In genomic region chr14:104465483-104466235, GRCm38 (mm10) we compare ENCODE assay signal across 8 mouse cellular contexts. TPM values are rescaled to one million over a fixed set of nuclear protein-coding genes. Genes with fewer than 3 reads are reported as not detected.
A peak's percentile ranks its signal among the peaks of the same experiment; 100 is the strongest.
DNase-seq lines count a peak whose midpoint lies in the region; ATAC-seq lines count a peak whose summit lies in the region.

No protein-coding gene starts in this region.

- intact Hi-C loops in left cerebral cortex, postnatal 4 days (cut with DNase I), result no loop called here

- H3K4me2 ChIP-seq in lung, embryonic 15.5 days, result peak overlapping the region; percentile 89
- H3K4me2 ChIP-seq in embryonic facial prominence, embryonic 12.5 days (replicated peaks), result peak overlapping the region; percentile 40
- peak overlapping the region; percentile 43 for H3K4me2 ChIP-seq in intestine, embryonic 14.5 days (ENCODE audit: low read length)
- H3K4me2 ChIP-seq in midbrain, embryonic 13.5 days (replicated peaks), result peak overlapping the region; percentile 78

- peak overlapping the region; percentile 25 for H3K4me3 ChIP-seq in lung, embryonic 15.5 days
- peak overlapping the region; percentile 26 for H3K4me3 ChIP-seq in embryonic facial prominence, embryonic 12.5 days
- H3K4me3 ChIP-seq in intestine, embryonic 14.5 days (ENCODE audit: low read depth, low read length), result peak overlapping the region; percentile 23; the same call in 1 of the 2 replicates
- peak overlapping the region; percentile 62 for H3K4me3 ChIP-seq in midbrain, embryonic 13.5 days (replicated peaks)

- no peak overlapping the region for H3K27ac ChIP-seq in lung, embryonic 15.5 days
- H3K27ac ChIP-seq in embryonic facial prominence, embryonic 12.5 days, result no peak overlapping the region
- H3K27ac ChIP-seq in intestine, embryonic 14.5 days (ENCODE audit: low read depth), result no peak overlapping the region
- H3K27ac ChIP-seq in midbrain, embryonic 13.5 days, result peak overlapping the region; percentile 92

- no peak for ATAC-seq in lung, embryonic 15.5 days (ENCODE audit: borderline replicate concordance, extremely low read depth, low FRiP score, low TSS enrichment)
- ATAC-seq in embryonic facial prominence, embryonic 12.5 days (ENCODE audit: insufficient number of reproducible peaks, insufficient read depth, low FRiP score, low TSS enrichment), result no peak
- ATAC-seq in intestine, embryonic 14.5 days (replicated peaks; ENCODE audit: low FRiP score, low TSS enrichment, low read depth), result no peak
- no peak for ATAC-seq in midbrain, embryonic 13.5 days

- H3K27me3 ChIP-seq in lung, embryonic 15.5 days, result peaks cover 95% of the 10 kb centered on the region
- H3K27me3 ChIP-seq in embryonic facial prominence, embryonic 12.5 days, result peaks cover 75% of the 10 kb centered on the region
- peaks cover 94% of the 10 kb centered on the region for H3K27me3 ChIP-seq in intestine, embryonic 14.5 days (replicated peaks; ENCODE audit: control insufficient read depth, insufficient read depth, low read length)
- H3K27me3 ChIP-seq in midbrain, embryonic 13.5 days, result peaks cover 88% of the 10 kb centered on the region

- WGBS in lung, embryonic 15.5 days, result 1% methylated on average over 59 of the region's 64 CpGs
- WGBS in embryonic facial prominence, embryonic 12.5 days, result under 1% methylated on average over 58 of the region's 64 CpGs
- WGBS in intestine, embryonic 14.5 days, result under 1% methylated on average over 64 of the region's 64 CpGs
- WGBS in midbrain, embryonic 13.5 days, result under 1% methylated on average over 58 of the region's 64 CpGs

- no peaks in the 10 kb centered on the region for H3K9me3 ChIP-seq in lung, embryonic 15.5 days
- H3K9me3 ChIP-seq in embryonic facial prominence, embryonic 12.5 days, result no peaks in the 10 kb centered on the region
- no peaks in the 10 kb centered on the region for H3K9me3 ChIP-seq in intestine, embryonic 14.5 days (ENCODE audit: control insufficient read depth, low read length)
- no peaks in the 10 kb centered on the region for H3K9me3 ChIP-seq in midbrain, embryonic 13.5 days

- H3K36me3 ChIP-seq in lung, embryonic 15.5 days, result no peaks in the 10 kb centered on the region
- no peaks in the 10 kb centered on the region for H3K36me3 ChIP-seq in embryonic facial prominence, embryonic 12.5 days
- no peaks in the 10 kb centered on the region for H3K36me3 ChIP-seq in intestine, embryonic 14.5 days (ENCODE audit: control insufficient read depth, insufficient read depth, low read length)
- H3K36me3 ChIP-seq in midbrain, embryonic 13.5 days, result no peaks in the 10 kb centered on the region

- H3K9ac ChIP-seq in lung, embryonic 15.5 days, result no peak overlapping the region
- H3K9ac ChIP-seq in embryonic facial prominence, embryonic 12.5 days, result no peak overlapping the region
- H3K9ac ChIP-seq in intestine, embryonic 14.5 days (ENCODE audit: low read length), result no peak overlapping the region
- H3K9ac ChIP-seq in midbrain, embryonic 13.5 days (replicated peaks), result peak overlapping the region; percentile 80

- no peak for DNase-seq in lung, postnatal 25 days (ENCODE audit: low spot score)
- peak; percentile 72 for DNase-seq in intestine, embryonic 14.5 days (ENCODE audit: low spot score)
- DNase-seq in left cerebral cortex, postnatal 4 days, result no peak
- no peak for DNase-seq in thymus, postnatal 25 days
- DNase-seq in yolk sac, embryonic 10.5 days (ENCODE audit: low spot score), result no peak

- peaks cover 22% of the 10 kb centered on the region; the same call in 1 of the 2 replicates for H3K4me1 ChIP-seq in lung, embryonic 15.5 days
- H3K4me1 ChIP-seq in embryonic facial prominence, embryonic 12.5 days, result peaks cover 17% of the 10 kb centered on the region
- peaks cover 8% of the 10 kb centered on the region for H3K4me1 ChIP-seq in intestine, embryonic 14.5 days (replicated peaks; ENCODE audit: control insufficient read depth, insufficient read depth, low read length)
- peaks cover 31% of the 10 kb centered on the region for H3K4me1 ChIP-seq in midbrain, embryonic 13.5 days (replicated peaks)

RNA-seq across cellular contexts. Expression of gene Pou4f1, which starts 2.1 kb away (rescaled TPM):
- 0.24 and 0.31 TPM in 2 replicates for polyA plus RNA-seq in lung, embryonic 15.5 days (2015; fragmentation: Nextera tagmentation; extraction: Ambion mirVana)
- 15.9 and 19.5 TPM in 2 replicates for polyA plus RNA-seq in embryonic facial prominence, embryonic 12.5 days (2016; fragmentation: Nextera tagmentation; extraction: Ambion mirVana)
- 0.15 TPM in 2 replicates for polyA plus RNA-seq in intestine, embryonic 14.5 days (2014; fragmentation: Nextera tagmentation; extraction: Ambion mirVana)
- polyA plus RNA-seq in midbrain, embryonic 13.5 days (2015; fragmentation: Nextera tagmentation; extraction: Ambion mirVana), result 124 and 156 TPM in 2 replicates
- under 1 TPM in 1 of 2 experiments, not detected in 1; 0.30 TPM for total RNA-seq in left cerebral cortex, postnatal 4 days (2021)

RNA-seq across cellular contexts. Expression of gene Rnf219, which starts 56.8 kb away (rescaled TPM):
- polyA plus RNA-seq in lung, embryonic 15.5 days (2015; fragmentation: Nextera tagmentation; extraction: Ambion mirVana), result 30.6 and 32.6 TPM in 2 replicates
- 44.3 and 45.4 TPM in 2 replicates for polyA plus RNA-seq in embryonic facial prominence, embryonic 12.5 days (2016; fragmentation: Nextera tagmentation; extraction: Ambion mirVana)
- 31.7 and 35.3 TPM in 2 replicates for polyA plus RNA-seq in intestine, embryonic 14.5 days (2014; fragmentation: Nextera tagmentation; extraction: Ambion mirVana)
- polyA plus RNA-seq in midbrain, embryonic 13.5 days (2015; fragmentation: Nextera tagmentation; extraction: Ambion mirVana), result 40.1 and 43.5 TPM in 2 replicates
- 10 to 100 TPM; 22.6 to 24.1 TPM for total RNA-seq in left cerebral cortex, postnatal 4 days (2021)

Comparison
In these comparisons a context has a peak if more than half of its experiments do, and no peak if none do; other contexts are left out.
1. RNA of gene Pou4f1, which starts 2.1 kb away (polyA plus RNA-seq): 124 to 156 TPM in midbrain, embryonic 13.5 days and 15.9 to 19.5 TPM in embryonic facial prominence, embryonic 12.5 days; 0.24 to 0.31 TPM in lung, embryonic 15.5 days and 0.15 TPM in intestine, embryonic 14.5 days; every median in the first group is over 10 times any median in the second.
2. Peak in every context shown above with its lines, with median percentiles within 50 percentile points of each other: H3K4me2 ChIP-seq and H3K4me3 ChIP-seq.